Mouse (Mus musculus): Measurements from ENCODE around the gene Vmn1r112.
"Not testable (repeated sequence)": the region's sequence is repeated elsewhere in the genome, so short reads cannot be mapped to it uniquely, and the experiment has no call there.

Vmn1r112 gene

DNA sequence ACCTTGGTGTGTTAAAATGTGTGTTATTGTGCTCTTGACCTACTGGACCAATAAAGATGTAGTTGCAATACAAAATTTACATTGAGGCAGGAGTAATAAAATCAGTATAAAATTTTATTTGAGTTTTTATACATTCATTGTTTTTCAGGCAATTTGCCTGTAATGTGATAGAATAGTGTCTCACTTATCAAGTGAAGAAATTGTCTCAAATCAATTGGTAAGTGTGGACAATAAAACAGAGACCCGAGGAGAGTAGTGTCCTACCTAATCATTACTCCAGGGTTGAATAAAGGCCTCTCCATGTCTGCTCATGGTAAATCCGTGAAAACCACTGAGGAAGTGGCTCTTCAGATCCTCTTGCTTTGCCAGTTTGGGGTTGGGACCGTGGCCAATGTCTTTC is at the start of gene Vmn1r112:
Gene Vmn1r112 (plus strand): TSS at position 301 of the 400 bp plus-strand sequence.
- not testable (repeated sequence) for DNase-seq (ENCODE audit: inconsistent ontology term)

DNA sequence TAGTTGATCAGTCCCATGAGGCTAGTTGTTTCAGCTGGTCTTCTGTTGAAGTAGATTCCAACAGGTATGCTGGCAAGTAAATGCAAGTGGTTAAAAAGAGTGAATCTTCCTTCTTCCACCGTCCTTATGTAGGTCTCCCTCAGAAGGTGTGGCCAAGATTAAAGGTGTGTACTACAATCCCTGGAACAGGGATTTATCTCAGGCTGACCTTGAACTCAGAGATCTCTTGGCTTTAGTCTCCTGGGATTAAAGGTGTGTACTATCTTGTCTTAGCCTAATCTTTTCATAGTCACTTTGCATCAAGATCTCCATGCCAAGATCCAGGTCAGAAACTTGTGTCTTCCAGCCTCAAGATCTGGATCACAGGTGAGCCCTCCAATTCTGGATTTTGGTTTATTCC is 40.5 kb upstream of the Vmn1r112 start, which contains the start of gene Gm10668:
Gene Gm10668 (minus strand): TSS at position 101 of the 400 bp plus-strand sequence.
- DNase-seq (ENCODE audit: inconsistent ontology term): not testable (repeated sequence)

DNA sequence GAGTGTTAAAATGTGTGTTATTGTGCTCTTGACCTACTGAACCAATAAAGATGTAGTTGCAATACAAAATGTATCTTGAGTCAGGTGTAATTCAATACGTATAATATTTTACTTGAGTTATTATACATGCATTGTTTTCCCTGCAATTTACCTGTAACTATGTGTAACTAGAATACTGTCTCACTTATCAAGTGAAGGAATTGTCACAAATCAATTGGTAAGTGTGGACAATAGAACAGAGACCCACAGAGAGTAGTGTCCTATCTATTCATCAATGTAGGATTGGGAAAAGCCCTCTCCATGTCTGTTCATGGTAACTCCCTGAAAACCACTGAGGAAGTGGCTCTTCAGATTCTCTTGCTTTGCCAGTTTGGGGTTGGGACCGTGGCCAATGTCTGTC is 16.0 kb downstream of the Vmn1r112 start, which contains the start of gene Vmn1r113:
Gene Vmn1r113 (plus strand): TSS at position 301 of the 400 bp plus-strand sequence.
- not testable (repeated sequence) for DNase-seq (ENCODE audit: inconsistent ontology term)

DNA sequence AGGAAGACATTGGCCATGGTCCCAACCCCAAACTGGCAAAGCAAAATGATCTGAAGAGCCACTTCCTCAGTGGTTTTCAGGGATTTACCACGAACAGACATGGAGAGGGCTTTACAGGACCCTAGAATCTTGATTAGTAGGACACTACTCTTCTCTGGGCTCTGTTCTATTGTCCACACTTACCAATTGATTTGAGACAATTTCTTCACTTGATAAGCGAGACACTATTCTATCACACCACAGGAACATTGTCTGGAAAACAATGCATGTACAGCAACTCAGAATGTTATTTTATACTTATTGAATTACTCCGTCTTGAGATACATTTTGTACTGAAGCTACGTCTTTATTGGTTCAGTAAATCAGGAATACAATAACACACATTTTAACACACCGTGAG is 41.1 kb downstream of the Vmn1r112 start, which contains the start of gene Vmn1r114:
Gene Vmn1r114 (minus strand): TSS at position 101 of the 400 bp plus-strand sequence.
- not testable (repeated sequence) for DNase-seq (ENCODE audit: inconsistent ontology term)

All from Muller cell, postnatal 12 days (primary cell).